Mouse (Mus musculus): ENCODE results near the gene Gab1. TPM values are rescaled to one million over a fixed set of nuclear protein-coding genes. Genes with fewer than 3 reads are reported as not detected.

The Gab1 gene
- total and polyA plus RNA-seq, 3 experiments: 13.1 to 16.2 (median 15.1) TPM

GRCm38 (mm10) chr8:80739932-80740331 lies 140.4 kb downstream of the Gab1 start:
- no peak for DNase-seq

- peak; percentile 97 for DNase-seq
Measured at GRCm38 (mm10) chr8:80739155-80739924, 141.0 kb downstream of the Gab1 start, which contains the start of gene Smarca5. Gene Smarca5, minus strand, starts transcription at chr8:80739497.

GRCm38 (mm10) chr8:80738388-80739154 lies 141.7 kb downstream of the Gab1 start:
- DNase-seq: peak; percentile 58

- DNase-seq: peak; percentile 60
Measured at GRCm38 (mm10) chr8:80738046-80738387, 142.3 kb downstream of the Gab1 start.

GRCm38 (mm10) chr8:80732326-80732725 lies 148.0 kb downstream of the Gab1 start:
- no peak for DNase-seq

GRCm38 (mm10) chr8:80714461-80714860 lies 165.9 kb downstream of the Gab1 start:
- DNase-seq: no peak

Other genes starting within 250 kb of the Gab1 start
- 10 to 100 TPM; 65.0 to 69.2 TPM for gene Smarca5, start 141.0 kb downstream of the Gab1 start, total RNA-seq (2021)
- gene Smarca5, start 141.0 kb downstream of the Gab1 start, polyA plus RNA-seq (2012; rRNA removed): 16.4 and 17.8 TPM in 2 replicates
- 10 to 100 TPM; 20.1 to 25.6 TPM for gene Usp38, start 134.4 kb upstream of the Gab1 start, total RNA-seq (2021)
- 11.2 and 13.0 TPM in 2 replicates for gene Usp38, start 134.4 kb upstream of the Gab1 start, polyA plus RNA-seq (2012; rRNA removed)